Mouse (Mus musculus): ENCODE measurements around the gene Kalrn. TPM values are rescaled to one million over a fixed set of nuclear protein-coding genes. Genes with fewer than 3 reads are reported as not detected.

The Kalrn gene
- polyA plus RNA-seq, 1 experiment from 2014 or later = 16.8 TPM

- Histone ChIP-seq H3K27me3 (ENCODE audit: control insufficient read depth, insufficient read depth, low read length) (no peaks in the 10 kb centered on the region), H3K9ac (ENCODE audit: low read length) (no peak overlapping the region), H3K4me3 (ENCODE audit: low read depth, low read length) (no peak overlapping the region), H3K9me3 (ENCODE audit: control insufficient read depth, low read length) (no peaks in the 10 kb centered on the region), H3K4me2 (no peak overlapping the region), H3K4me1 (ENCODE audit: control insufficient read depth, insufficient read depth, low read length) (no peaks in the 10 kb centered on the region), H3K36me3 (ENCODE audit: control insufficient read depth, insufficient read depth, low read length) (no peaks in the 10 kb centered on the region; the same call in 1 of the 2 replicates), H3K27ac (ENCODE audit: low read depth, low read length) (no peak overlapping the region)
- DNase-seq (ENCODE audit: low spot score, missing footprints) (no peak), ATAC-seq (ENCODE audit: low FRiP score) (no peak)
- WGBS = 95% methylated on average over 2 of the region's 2 CpGs
Measured at GRCm38 (mm10) chr16:34542341-34542740, 31.0 kb downstream of the Kalrn start.

- Histone ChIP-seq H3K4me1 (ENCODE audit: control insufficient read depth, insufficient read depth, low read length) (no peaks in the 10 kb centered on the region), H3K27ac (ENCODE audit: low read depth, low read length) (no peak overlapping the region), H3K9ac (ENCODE audit: low read length) (no peak overlapping the region), H3K4me2 (no peak overlapping the region), H3K27me3 (ENCODE audit: control insufficient read depth, insufficient read depth, low read length) (no peaks in the 10 kb centered on the region), H3K36me3 (ENCODE audit: control insufficient read depth, insufficient read depth, low read length) (no peaks in the 10 kb centered on the region; the same call in 1 of the 2 replicates), H3K4me3 (ENCODE audit: low read depth, low read length) (no peak overlapping the region), H3K9me3 (ENCODE audit: control insufficient read depth, low read length) (no peaks in the 10 kb centered on the region)
- ATAC-seq (ENCODE audit: low FRiP score) (no peak), DNase-seq (ENCODE audit: low spot score, missing footprints) (no peak)
- WGBS = 86% methylated on average over 5 of the region's 5 CpGs
Measured at GRCm38 (mm10) chr16:34538679-34539185, 34.6 kb downstream of the Kalrn start.

- 94% methylated on average over 6 of the region's 6 CpGs for WGBS
- Histone ChIP-seq H3K4me1 (ENCODE audit: control insufficient read depth, insufficient read depth, low read length) (no peaks in the 10 kb centered on the region), H3K4me3 (ENCODE audit: low read depth, low read length) (no peak overlapping the region), H3K9ac (ENCODE audit: low read length) (no peak overlapping the region), H3K27ac (ENCODE audit: low read depth, low read length) (no peak overlapping the region), H3K27me3 (ENCODE audit: control insufficient read depth, insufficient read depth, low read length) (no peaks in the 10 kb centered on the region), H3K9me3 (ENCODE audit: control insufficient read depth, low read length) (no peaks in the 10 kb centered on the region), H3K4me2 (no peak overlapping the region), H3K36me3 (ENCODE audit: control insufficient read depth, insufficient read depth, low read length) (no peaks in the 10 kb centered on the region)
- ATAC-seq (ENCODE audit: low FRiP score) (no peak), DNase-seq (ENCODE audit: low spot score, missing footprints) (no peak)
Measured at GRCm38 (mm10) chr16:34536300-34536699, 37.0 kb downstream of the Kalrn start.

GRCm38 (mm10) chr16:34535135-34535534 lies 38.2 kb downstream of the Kalrn start:
- H3K4me1 ChIP-seq (ENCODE audit: control insufficient read depth, insufficient read depth, low read length) = no peaks in the 10 kb centered on the region
- no peak overlapping the region for H3K9ac ChIP-seq (ENCODE audit: low read length)
- H3K27ac ChIP-seq (ENCODE audit: low read depth, low read length) = no peak overlapping the region
- no peaks in the 10 kb centered on the region for H3K36me3 ChIP-seq (ENCODE audit: control insufficient read depth, insufficient read depth, low read length)
- no peak for DNase-seq (ENCODE audit: low spot score, missing footprints)
- no peak overlapping the region for H3K4me3 ChIP-seq (ENCODE audit: low read depth, low read length)
- no peak for ATAC-seq (ENCODE audit: low FRiP score)
- H3K4me2 ChIP-seq = no peak overlapping the region
- no peaks in the 10 kb centered on the region for H3K27me3 ChIP-seq (ENCODE audit: control insufficient read depth, insufficient read depth, low read length)
- WGBS = 86% methylated on average over 7 of the region's 7 CpGs
- H3K9me3 ChIP-seq (ENCODE audit: control insufficient read depth, low read length) = no peaks in the 10 kb centered on the region

- no peaks in the 10 kb centered on the region for H3K4me1 ChIP-seq (ENCODE audit: control insufficient read depth, insufficient read depth, low read length)
- DNase-seq (ENCODE audit: low spot score, missing footprints) (no peak), ATAC-seq (ENCODE audit: low FRiP score) (no peak)
- no peak overlapping the region for H3K27ac ChIP-seq (ENCODE audit: low read depth, low read length)
- H3K9ac ChIP-seq (ENCODE audit: low read length) = no peak overlapping the region
- H3K4me2 ChIP-seq = no peak overlapping the region
- H3K9me3 ChIP-seq (ENCODE audit: control insufficient read depth, low read length) = no peaks in the 10 kb centered on the region
- no peak overlapping the region for H3K4me3 ChIP-seq (ENCODE audit: low read depth, low read length)
- H3K27me3 ChIP-seq (ENCODE audit: control insufficient read depth, insufficient read depth, low read length) = no peaks in the 10 kb centered on the region
- no peaks in the 10 kb centered on the region for H3K36me3 ChIP-seq (ENCODE audit: control insufficient read depth, insufficient read depth, low read length)
- 5% methylated on average over 1 of the region's 1 CpGs for WGBS
Measured at GRCm38 (mm10) chr16:34531506-34531905, 41.8 kb downstream of the Kalrn start.

GRCm38 (mm10) chr16:34530029-34530428 lies 43.3 kb downstream of the Kalrn start:
- H3K9me3 ChIP-seq (ENCODE audit: control insufficient read depth, low read length) = no peaks in the 10 kb centered on the region
- H3K4me2 ChIP-seq = no peak overlapping the region
- H3K4me1 ChIP-seq (ENCODE audit: control insufficient read depth, insufficient read depth, low read length) = 0 out of 2 replicates have a peak, but pooled peaks cover 2% of the 10 kb centered on the region
- no peak overlapping the region for H3K9ac ChIP-seq (ENCODE audit: low read length)
- no peaks in the 10 kb centered on the region for H3K36me3 ChIP-seq (ENCODE audit: control insufficient read depth, insufficient read depth, low read length)
- WGBS = 94% methylated on average over 5 of the region's 5 CpGs
- H3K27ac ChIP-seq (ENCODE audit: low read depth, low read length) = no peak overlapping the region
- no peak for DNase-seq (ENCODE audit: low spot score, missing footprints)
- no peaks in the 10 kb centered on the region for H3K27me3 ChIP-seq (ENCODE audit: control insufficient read depth, insufficient read depth, low read length)
- H3K4me3 ChIP-seq (ENCODE audit: low read depth, low read length) = no peak overlapping the region
- ATAC-seq (ENCODE audit: low FRiP score) = no peak

GRCm38 (mm10) chr16:34528234-34528983 lies 44.9 kb downstream of the Kalrn start:
- no peak overlapping the region for H3K4me3 ChIP-seq (ENCODE audit: low read depth, low read length)
- H3K9me3 ChIP-seq (ENCODE audit: control insufficient read depth, low read length) = no peaks in the 10 kb centered on the region
- no peak overlapping the region for H3K4me2 ChIP-seq
- 0 out of 2 replicates have a peak, but pooled peaks cover 2% of the 10 kb centered on the region for H3K4me1 ChIP-seq (ENCODE audit: control insufficient read depth, insufficient read depth, low read length)
- H3K9ac ChIP-seq (ENCODE audit: low read length) = no peak overlapping the region
- 76% methylated on average over 5 of the region's 5 CpGs for WGBS
- DNase-seq (ENCODE audit: low spot score, missing footprints) (no peak), ATAC-seq (ENCODE audit: low FRiP score) (no peak)
- no peaks in the 10 kb centered on the region for H3K36me3 ChIP-seq (ENCODE audit: control insufficient read depth, insufficient read depth, low read length)
- H3K27ac ChIP-seq (ENCODE audit: low read depth, low read length) = no peak overlapping the region
- no peaks in the 10 kb centered on the region for H3K27me3 ChIP-seq (ENCODE audit: control insufficient read depth, insufficient read depth, low read length)

GRCm38 (mm10) chr16:34526378-34526777 lies 47.0 kb downstream of the Kalrn start:
- H3K4me1 ChIP-seq (ENCODE audit: control insufficient read depth, insufficient read depth, low read length) = 0 out of 2 replicates have a peak, but pooled peaks cover 2% of the 10 kb centered on the region
- 77% methylated on average over 7 of the region's 7 CpGs for WGBS

GRCm38 (mm10) chr16:34525866-34526265 lies 47.5 kb downstream of the Kalrn start:
- 0 out of 2 replicates have a peak, but pooled peaks cover 2% of the 10 kb centered on the region for H3K4me1 ChIP-seq (ENCODE audit: control insufficient read depth, insufficient read depth, low read length)
- H3K4me3 ChIP-seq (ENCODE audit: low read depth, low read length) = no peak overlapping the region
- no peak for DNase-seq (ENCODE audit: low spot score, missing footprints)
- no peak overlapping the region for H3K9ac ChIP-seq (ENCODE audit: low read length)
- H3K36me3 ChIP-seq (ENCODE audit: control insufficient read depth, insufficient read depth, low read length) = no peaks in the 10 kb centered on the region
- ATAC-seq (ENCODE audit: low FRiP score) = no peak
- H3K27me3 ChIP-seq (ENCODE audit: control insufficient read depth, insufficient read depth, low read length) = no peaks in the 10 kb centered on the region
- 77% methylated on average over 8 of the region's 8 CpGs for WGBS
- no peaks in the 10 kb centered on the region for H3K9me3 ChIP-seq (ENCODE audit: control insufficient read depth, low read length)
- H3K27ac ChIP-seq (ENCODE audit: low read depth, low read length) = no peak overlapping the region
- no peak overlapping the region for H3K4me2 ChIP-seq

More at GRCm38 (mm10) chr16:34526378-34526777, 47.0 kb downstream of the Kalrn start:
- H3K36me3 ChIP-seq (ENCODE audit: control insufficient read depth, insufficient read depth, low read length) = no peaks in the 10 kb centered on the region
- H3K27me3 ChIP-seq (ENCODE audit: control insufficient read depth, insufficient read depth, low read length) = no peaks in the 10 kb centered on the region
- H3K9ac ChIP-seq (ENCODE audit: low read length) = no peak overlapping the region
- H3K4me3 ChIP-seq (ENCODE audit: low read depth, low read length) = no peak overlapping the region
- no peaks in the 10 kb centered on the region for H3K9me3 ChIP-seq (ENCODE audit: control insufficient read depth, low read length)
- DNase-seq (ENCODE audit: low spot score, missing footprints) (no peak), ATAC-seq (ENCODE audit: low FRiP score) (no peak)
- no peak overlapping the region for H3K27ac ChIP-seq (ENCODE audit: low read depth, low read length)
- no peak overlapping the region for H3K4me2 ChIP-seq

Measured in midbrain, embryonic 11.5 days (tissue).